Mouse (Mus musculus) limb, embryonic 10.5 days (tissue): ENCODE data around the gene Triobp. TPM values are rescaled to one million over a fixed set of nuclear protein-coding genes. Genes with fewer than 3 reads are reported as not detected.
A peak's percentile ranks its signal among the peaks of the same experiment; 100 is the strongest.

ENCODE experiments used
- DNase-seq: peaks from one replicate; pipeline ENCODE4 v3.0.0-alpha.2; 2017; ENCODE audit warnings: low spot score
- H3K27ac ChIP-seq: fragments of 300-500 bp; sonication (generic); 2 replicates; pipeline ENCODE4 v1.5.1; 2016; ENCODE audit warnings: mild to moderate bottlenecking
- H3K27me3 ChIP-seq: fragments of 300-500 bp; sonication (generic); 2 replicates; pipeline ENCODE4 v1.6.1; 2016; ENCODE audit warnings: low read depth, mild to moderate bottlenecking; ENCODE audit not compliant: poor library complexity, severe bottlenecking
- H3K36me3 ChIP-seq: fragments of 300-500 bp; sonication (generic); 2 replicates; pipeline ENCODE4 v1.6.1; 2016; ENCODE audit warnings: mild to moderate bottlenecking, moderate library complexity
- H3K4me1 ChIP-seq: fragments of 300-500 bp; sonication (generic); 2 replicates; pipeline ENCODE4 v1.6.1; 2016
- H3K4me3 ChIP-seq: fragments of 300-500 bp; sonication (generic); 2 replicates; pipeline ENCODE4 v1.5.1; 2016; ENCODE audit warnings: mild to moderate bottlenecking, moderate library complexity
- H3K9me3 ChIP-seq: fragments of 300-500 bp; sonication (generic); replicated peaks from 2 replicates; pipeline ENCODE4 v1.6.1; 2016; ENCODE audit warnings: mild to moderate bottlenecking
- WGBS: fragments of 180-500 bp; shearing (Covaris S2); methylation state at CpG from one replicate; pipeline ENCODE4 v1.1.7; 2016; 5-methylcytosine and 5-hydroxymethylcytosine counted together
- polyA plus RNA-seq: library from polyadenylated mRNA; unstranded; fragments of >200 nt; fragmentation: Nextera tagmentation; extraction: Ambion mirVana; gene quantifications from 2 replicates; pipeline ENCODE4 v1.2.1, GENCODE M21; 2016

Triobp gene
- polyA plus RNA-seq, 1 experiment from 2014 or later, result 54.6 TPM

DNA sequence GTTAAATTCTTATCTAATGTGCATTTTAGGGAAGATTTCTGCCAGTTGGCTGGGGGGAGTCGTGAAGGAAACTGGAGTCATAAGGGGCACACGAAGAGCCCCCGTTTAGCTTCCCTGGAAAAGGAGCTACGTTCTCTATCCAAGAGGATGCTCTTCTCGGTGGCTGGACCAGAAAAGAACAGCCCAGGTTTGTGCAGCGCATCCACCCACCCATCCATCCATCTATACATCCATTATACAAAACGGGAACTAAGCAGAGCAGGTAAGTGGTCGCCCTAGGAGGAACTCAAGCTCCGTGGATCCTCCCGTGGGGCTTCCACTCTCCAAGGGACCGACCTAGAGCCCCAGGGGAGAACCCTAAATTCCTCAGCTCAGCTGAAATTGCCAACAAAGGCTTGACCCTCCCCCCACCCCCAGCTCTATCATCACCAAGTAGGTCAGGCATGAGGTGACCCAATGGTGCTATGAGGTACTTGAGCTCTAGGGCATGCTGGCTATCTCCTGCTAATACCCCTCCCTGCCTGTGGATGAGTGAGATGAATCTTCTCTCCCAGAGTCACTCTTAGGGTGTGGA is 715 bp downstream of the Triobp start:
- peaks cover 41% of the 10 kb centered on the region for H3K36me3 ChIP-seq
- peak overlapping the region; percentile 65 for H3K4me3 ChIP-seq
- DNase-seq, result peak; percentile 47
- 6% methylated on average over 11 of the region's 11 CpGs for WGBS
- H3K27me3 ChIP-seq, result no peaks in the 10 kb centered on the region
- peaks cover 21% of the 10 kb centered on the region for H3K4me1 ChIP-seq
- peak overlapping the region; percentile 88 for H3K27ac ChIP-seq
- H3K9me3 ChIP-seq, result no peaks in the 10 kb centered on the region

DNA sequence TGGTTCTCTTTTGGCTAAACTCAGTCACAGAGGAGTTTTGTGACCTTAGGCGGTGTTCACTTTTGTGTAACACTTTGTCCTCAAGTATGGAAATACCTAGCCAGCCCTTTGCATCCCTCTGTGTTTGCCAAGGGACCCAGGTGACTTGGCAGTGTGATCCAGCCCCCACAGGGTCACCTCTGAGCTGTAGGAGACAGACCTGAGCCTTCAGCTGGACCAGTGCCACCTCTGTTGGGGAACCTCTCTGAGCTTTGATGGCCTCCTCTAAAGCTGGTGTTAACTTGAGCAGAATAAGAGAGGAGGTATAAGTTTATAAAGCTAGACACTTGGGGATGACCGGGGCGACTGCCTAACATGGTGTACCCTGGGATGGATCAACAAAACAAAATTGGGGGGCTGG is 1.4 kb downstream of the Triobp start:
- Histone ChIP-seq H3K27me3 (no peaks in the 10 kb centered on the region), H3K4me3 (peak overlapping the region; percentile 65), H3K27ac (peak overlapping the region; percentile 88; the same call in 1 of the 2 replicates), H3K4me1 (peaks cover 20% of the 10 kb centered on the region), H3K36me3 (peaks cover 48% of the 10 kb centered on the region), H3K9me3 (no peaks in the 10 kb centered on the region)
- DNase-seq, result no peak
- 97% methylated on average over 3 of the region's 3 CpGs for WGBS

DNA sequence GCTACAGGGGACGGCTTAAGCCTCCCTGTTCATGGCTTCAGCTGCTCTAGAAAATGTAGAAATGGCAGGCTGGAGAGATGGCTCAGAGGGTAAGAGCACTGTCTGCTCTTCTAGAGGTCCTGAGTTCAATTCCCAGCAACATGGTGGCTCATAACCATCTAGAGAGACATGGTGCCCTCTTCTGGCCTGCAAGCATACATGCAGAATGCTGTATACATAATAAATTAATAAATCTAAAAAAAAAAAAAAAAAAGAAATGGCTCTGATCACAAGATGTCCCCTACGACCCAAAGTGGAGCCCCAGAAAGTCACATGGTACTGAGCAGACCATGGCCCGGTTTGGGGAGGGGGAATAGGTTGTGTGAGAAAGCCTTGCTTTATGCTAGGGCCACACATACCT is 8.1 kb downstream of the Triobp start:
- peaks cover 89% of the 10 kb centered on the region for H3K36me3 ChIP-seq
- 75% methylated on average over 3 of the region's 3 CpGs for WGBS

DNA sequence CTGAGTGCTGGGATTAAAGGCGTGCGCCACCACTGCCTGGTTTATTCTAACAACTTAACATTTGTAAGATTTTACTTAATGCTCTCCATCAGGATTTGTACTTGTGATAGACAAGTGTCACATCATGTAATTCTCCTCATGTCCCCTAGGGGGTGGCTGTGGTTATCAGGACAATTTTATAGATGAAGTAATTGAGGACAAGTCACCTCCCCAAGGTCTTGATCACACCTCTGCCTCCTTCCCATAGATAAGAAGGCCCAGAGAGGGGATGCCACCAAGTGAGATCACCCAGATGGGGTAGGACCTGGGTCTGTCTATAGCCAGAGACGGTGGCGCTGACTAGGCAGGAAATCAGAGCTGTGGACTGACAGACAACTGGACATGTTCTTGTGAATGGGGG is 8.8 kb downstream of the Triobp start:
- Histone ChIP-seq H3K9me3 (no peaks in the 10 kb centered on the region), H3K4me3 (no peak overlapping the region), H3K4me1 (peaks cover 14% of the 10 kb centered on the region), H3K27me3 (no peaks in the 10 kb centered on the region), H3K36me3 (peaks cover 89% of the 10 kb centered on the region), H3K27ac (peak overlapping the region; percentile 67; the same call in 1 of the 2 replicates)
- WGBS, result 64% methylated on average over 4 of the region's 4 CpGs
- DNase-seq, result no peak

More for the DNA sequence above, 8.1 kb downstream of the Triobp start:
- Histone ChIP-seq H3K4me1 (peaks cover 14% of the 10 kb centered on the region), H3K4me3 (no peak overlapping the region), H3K9me3 (no peaks in the 10 kb centered on the region), H3K27ac (no peak overlapping the region), H3K27me3 (no peaks in the 10 kb centered on the region)
- DNase-seq, result no peak

DNA sequence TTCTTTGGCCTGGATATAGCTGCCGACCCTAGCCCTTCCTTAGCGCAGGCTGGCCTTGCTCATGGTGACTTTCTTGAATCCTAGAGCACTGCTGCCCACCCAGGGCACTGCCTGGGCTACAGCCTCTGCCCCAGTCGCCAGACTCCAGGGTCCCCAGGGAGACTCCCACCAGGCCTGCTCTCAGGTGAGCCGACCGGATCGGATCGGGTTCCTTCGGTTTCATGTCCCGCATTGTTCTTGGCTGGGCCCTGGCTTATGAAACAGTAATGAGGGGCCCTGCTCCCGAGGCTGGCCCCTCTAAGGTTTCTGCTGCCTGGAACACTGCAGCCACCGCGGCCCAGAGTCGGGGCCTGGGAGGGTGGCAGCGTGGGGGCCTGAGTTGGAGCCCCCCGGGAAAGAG is 9.5 kb downstream of the Triobp start:
- DNase-seq, result peak; percentile 41
- peaks cover 14% of the 10 kb centered on the region for H3K4me1 ChIP-seq
- 46% methylated on average over 15 of the region's 15 CpGs for WGBS
- H3K27ac ChIP-seq, result peak overlapping the region; percentile 67
- no peak overlapping the region; the same call in 1 of the 2 replicates for H3K4me3 ChIP-seq
- H3K9me3 ChIP-seq, result no peaks in the 10 kb centered on the region
- no peaks in the 10 kb centered on the region for H3K27me3 ChIP-seq
- H3K36me3 ChIP-seq, result peaks cover 89% of the 10 kb centered on the region

DNA sequence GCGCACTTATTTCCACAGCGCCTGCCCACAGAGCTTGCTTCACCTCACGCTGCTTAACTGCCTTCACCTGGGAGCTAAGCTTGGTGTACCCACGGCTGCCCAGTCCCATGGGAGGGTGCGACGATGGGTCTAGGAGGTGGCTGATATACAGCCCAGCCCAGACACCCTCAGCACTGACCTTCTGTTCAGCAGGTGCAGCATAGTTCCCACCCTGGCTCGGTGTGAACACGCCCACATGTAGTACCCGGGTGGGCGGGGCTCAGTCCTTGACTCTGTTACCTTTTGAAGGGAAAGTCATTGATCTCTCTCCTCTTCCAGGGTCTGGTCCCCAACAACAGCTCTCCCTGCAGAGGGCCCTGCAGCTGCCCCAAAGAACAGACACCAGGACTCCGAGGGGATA is 12.0 kb downstream of the Triobp start:
- Histone ChIP-seq H3K27me3 (no peaks in the 10 kb centered on the region), H3K4me3 (no peak overlapping the region), H3K9me3 (no peaks in the 10 kb centered on the region), H3K27ac (no peak overlapping the region), H3K4me1 (peaks cover 19% of the 10 kb centered on the region), H3K36me3 (peaks cover 83% of the 10 kb centered on the region)
- WGBS, result 88% methylated on average over 11 of the region's 11 CpGs
- DNase-seq, result no peak

DNA sequence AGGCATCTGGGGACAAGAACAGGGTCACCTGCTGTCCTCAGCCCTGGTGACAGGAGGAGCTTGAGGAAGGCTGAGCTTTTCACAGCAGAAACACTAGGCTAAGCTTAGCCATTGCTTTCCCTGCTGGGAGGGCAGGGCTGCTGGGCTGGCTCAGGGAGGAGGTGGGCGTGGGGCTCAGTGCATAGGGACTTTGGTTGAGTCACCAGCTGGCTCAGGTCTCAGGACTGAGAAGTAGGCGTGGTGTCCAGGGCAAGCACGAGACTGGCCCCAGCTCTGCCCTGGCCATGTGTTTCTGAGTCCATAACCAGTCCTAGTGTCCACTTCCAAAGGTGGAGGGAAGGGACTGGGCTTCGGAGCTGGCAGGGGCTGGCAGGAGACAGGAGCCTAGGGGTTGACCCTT is 12.6 kb downstream of the Triobp start:
- peaks cover 83% of the 10 kb centered on the region for H3K36me3 ChIP-seq
- peaks cover 19% of the 10 kb centered on the region for H3K4me1 ChIP-seq
- H3K4me3 ChIP-seq, result no peak overlapping the region
- WGBS, result 74% methylated on average over 4 of the region's 4 CpGs
- no peaks in the 10 kb centered on the region for H3K9me3 ChIP-seq
- no peaks in the 10 kb centered on the region for H3K27me3 ChIP-seq
- H3K27ac ChIP-seq, result no peak overlapping the region
- no peak for DNase-seq

DNA sequence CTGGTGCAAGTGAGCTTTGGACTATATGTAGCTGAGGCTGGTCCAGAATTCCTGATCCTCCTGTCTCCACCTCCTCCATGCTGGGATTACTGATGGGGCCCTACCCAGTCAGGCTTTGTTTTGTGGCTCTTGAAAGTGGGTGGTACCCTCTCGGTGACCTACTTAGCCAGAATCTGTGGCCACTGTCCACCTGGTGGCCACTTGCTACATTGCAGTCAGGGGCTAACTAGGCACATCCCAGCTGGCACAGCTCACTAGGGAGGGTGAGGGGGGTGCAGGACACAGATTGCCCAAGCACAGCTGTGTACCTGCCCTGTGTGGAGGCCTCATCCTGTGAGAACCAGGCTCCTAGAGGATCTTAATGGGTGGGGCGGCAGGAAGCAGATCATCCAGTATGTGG is 15.4 kb downstream of the Triobp start:
- H3K4me3 ChIP-seq, result no peak overlapping the region
- no peaks in the 10 kb centered on the region for H3K9me3 ChIP-seq
- peaks cover 6% of the 10 kb centered on the region for H3K4me1 ChIP-seq
- no peak overlapping the region for H3K27ac ChIP-seq
- DNase-seq, result peak; percentile 71
- no peaks in the 10 kb centered on the region for H3K27me3 ChIP-seq
- 36% methylated on average over 2 of the region's 2 CpGs for WGBS
- peaks cover 94% of the 10 kb centered on the region for H3K36me3 ChIP-seq

DNA sequence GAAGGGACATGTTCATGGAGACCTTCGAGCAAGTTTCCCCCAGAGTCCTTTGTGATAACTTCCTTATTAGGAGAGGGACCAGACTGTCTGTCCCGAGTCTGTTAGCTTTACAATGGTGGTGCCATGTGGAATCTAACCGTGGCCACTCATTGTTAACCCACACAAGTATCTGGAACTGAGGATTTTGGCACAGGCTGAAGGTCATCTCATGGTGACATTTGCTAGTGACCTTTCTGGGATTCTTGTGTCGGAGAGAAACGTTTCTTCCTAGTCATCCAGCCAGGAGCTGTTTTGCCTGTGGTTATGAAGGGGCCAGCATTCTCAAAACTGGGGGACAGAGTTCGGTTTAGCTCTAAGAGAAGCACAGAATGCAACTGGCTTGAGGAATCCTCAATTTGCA is 24.1 kb downstream of the Triobp start:
- Histone ChIP-seq H3K4me1 (peaks cover 9% of the 10 kb centered on the region), H3K9me3 (no peaks in the 10 kb centered on the region), H3K36me3 (peaks cover 50% of the 10 kb centered on the region), H3K27ac (no peak overlapping the region), H3K27me3 (no peaks in the 10 kb centered on the region), H3K4me3 (no peak overlapping the region)
- 86% methylated on average over 6 of the region's 6 CpGs for WGBS
- no peak for DNase-seq

DNA sequence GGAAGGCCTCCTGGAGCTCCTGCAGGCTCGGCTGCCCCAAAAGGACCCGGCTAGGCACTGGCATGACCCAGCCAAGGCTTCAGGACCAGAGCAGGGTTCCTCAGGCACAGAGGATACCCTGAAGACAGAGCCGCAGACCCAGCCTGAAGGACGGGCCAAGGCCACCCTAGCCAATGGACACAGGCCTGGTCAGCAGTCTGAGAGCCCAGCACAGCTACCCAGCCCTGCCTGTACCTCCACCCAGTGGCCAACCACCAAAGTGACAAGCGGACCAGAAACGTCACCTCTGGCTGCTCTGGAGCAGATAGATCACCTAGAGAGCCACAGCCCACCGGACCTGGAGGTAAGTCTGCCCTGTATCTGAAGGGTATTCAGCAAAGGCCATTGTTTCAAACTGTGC is 26.4 kb downstream of the Triobp start:
- 76% methylated on average over 7 of the region's 7 CpGs for WGBS
- H3K4me3 ChIP-seq, result no peak overlapping the region
- no peak for DNase-seq
- H3K36me3 ChIP-seq, result peaks cover 27% of the 10 kb centered on the region; the same call in 1 of the 2 replicates
- no peaks in the 10 kb centered on the region for H3K9me3 ChIP-seq
- no peaks in the 10 kb centered on the region for H3K27me3 ChIP-seq
- 0 out of 2 replicates have a peak overlapping the region, but pooled peaks have one; percentile 10 for H3K27ac ChIP-seq
- peaks cover 18% of the 10 kb centered on the region for H3K4me1 ChIP-seq

DNA sequence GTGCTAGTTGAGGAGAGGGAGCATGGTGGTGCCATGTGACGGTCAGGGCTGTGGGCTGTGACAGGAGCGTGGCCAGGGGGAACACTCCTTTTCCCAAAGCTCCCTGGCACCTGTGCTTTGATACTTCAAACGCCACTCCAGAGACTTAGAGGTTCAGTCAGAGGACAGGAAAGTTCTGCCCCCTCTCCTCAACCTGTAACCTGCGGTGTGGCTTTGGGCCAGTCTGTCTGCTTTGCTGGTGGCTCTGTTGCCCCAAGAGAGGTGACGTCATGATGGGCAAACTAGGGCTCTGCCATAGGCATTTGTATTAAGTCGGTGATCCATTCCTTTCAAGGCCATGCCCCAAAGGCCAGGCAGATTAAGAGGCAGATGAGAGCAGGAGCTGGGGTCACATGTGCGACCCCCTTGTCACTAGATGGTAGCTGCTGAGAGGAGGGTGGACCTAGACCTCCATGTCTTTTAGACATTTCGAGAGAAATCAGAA is 30.2 kb downstream of the Triobp start:
- 88% methylated on average over 8 of the region's 8 CpGs for WGBS
- Histone ChIP-seq H3K4me1 (peaks cover 39% of the 10 kb centered on the region), H3K9me3 (no peaks in the 10 kb centered on the region), H3K27ac (no peak overlapping the region), H3K4me3 (no peak overlapping the region), H3K36me3 (peaks cover 18% of the 10 kb centered on the region; the same call in 1 of the 2 replicates), H3K27me3 (no peaks in the 10 kb centered on the region)
- DNase-seq, result no peak

DNA sequence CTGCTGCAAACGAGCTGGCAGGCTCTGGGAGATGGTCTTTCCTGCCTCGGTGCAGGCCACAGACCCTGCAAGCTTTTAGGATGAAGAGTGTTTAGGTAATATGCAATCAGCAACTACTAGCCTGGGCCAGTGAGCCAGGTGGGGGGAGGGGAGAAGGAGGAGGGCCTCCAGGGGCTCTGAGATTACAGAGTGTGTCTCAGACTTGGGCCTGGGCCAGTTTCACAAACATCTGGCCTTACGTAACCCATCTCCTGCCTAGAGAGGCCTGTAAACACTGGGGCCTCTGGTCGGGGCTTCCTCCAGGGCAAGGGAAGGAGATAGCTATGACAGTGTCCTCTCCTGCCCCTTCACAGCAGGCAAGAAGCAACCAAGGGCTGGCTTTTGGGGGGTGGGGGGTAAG is 31.4 kb downstream of the Triobp start:
- H3K36me3 ChIP-seq, result peaks cover 13% of the 10 kb centered on the region; the same call in 1 of the 2 replicates
- H3K27me3 ChIP-seq, result no peaks in the 10 kb centered on the region
- peaks cover 41% of the 10 kb centered on the region for H3K4me1 ChIP-seq
- peak overlapping the region; percentile 78 for H3K27ac ChIP-seq
- no peaks in the 10 kb centered on the region for H3K9me3 ChIP-seq
- no peak overlapping the region; the same call in 1 of the 2 replicates for H3K4me3 ChIP-seq
- 5% methylated on average over 4 of the region's 4 CpGs for WGBS
- DNase-seq, result peak; percentile 55

DNA sequence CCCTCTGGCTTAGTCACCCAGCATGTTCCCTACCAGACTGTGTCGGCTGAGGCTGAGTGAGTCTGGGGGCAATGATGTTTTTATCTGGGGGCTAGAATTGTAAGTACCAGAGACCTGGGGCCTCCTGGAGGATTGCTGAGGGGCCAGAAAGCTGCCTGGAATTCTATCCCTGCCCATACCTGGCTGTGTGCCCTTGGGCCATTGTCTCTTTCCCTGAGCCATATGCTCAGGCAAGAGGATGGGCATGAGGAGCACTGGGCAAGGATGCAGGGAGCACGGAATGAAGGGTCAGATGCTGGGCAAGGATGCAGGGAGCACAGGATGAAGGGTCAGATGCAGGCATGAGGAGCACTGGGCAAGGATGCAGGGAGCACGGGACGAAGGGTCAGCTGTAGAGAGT is 32.6 kb downstream of the Triobp start:
- Histone ChIP-seq H3K4me1 (peaks cover 52% of the 10 kb centered on the region), H3K36me3 (peaks cover 3% of the 10 kb centered on the region; the same call in 1 of the 2 replicates), H3K4me3 (no peak overlapping the region), H3K27me3 (no peaks in the 10 kb centered on the region), H3K27ac (no peak overlapping the region), H3K9me3 (no peaks in the 10 kb centered on the region)
- DNase-seq, result no peak
- 87% methylated on average over 4 of the region's 4 CpGs for WGBS
